Mouse (Mus musculus) lung, adult 2 months (tissue): ENCODE results near the gene Gucy2c.

ENCODE experiments used
- CTCF ChIP-seq: fragments of 200-500 bp; IDR thresholded peaks from 2 replicates; pipeline ENCODE4 v1.5.1; 2011; ENCODE audit warnings: mild to moderate bottlenecking, low read length, control low read depth; ENCODE audit not compliant: insufficient read depth
- POLR2A ChIP-seq: fragments of 200-500 bp; IDR thresholded peaks from 2 replicates; pipeline ENCODE4 v1.6.1; 2011; ENCODE audit warnings: low read depth, mild to moderate bottlenecking, control low read depth, low read length, borderline replicate concordance; ENCODE audit errors: extremely low read depth

- no peak for TF ChIP-seq CTCF
- TF ChIP-seq POLR2A: no peak
Measured at GRCm38 (mm10) chr6:136804705-136805408, 23.3 kb upstream of the Gucy2c start.
